Mouse (Mus musculus) lung, embryonic 16.5 days (tissue): Measurements from ENCODE around the gene Gm10203. TPM values are rescaled to one million over a fixed set of nuclear protein-coding genes. Genes with fewer than 3 reads are reported as not detected.
A peak's percentile ranks its signal among the peaks of the same experiment; 100 is the strongest.

ENCODE experiments used
- ATAC-seq: fragments of 200-750 bp; cut with Nextera tagmentation; 2 replicates; pipeline ENCODE4 v1.8.0; 2017; ENCODE audit warnings: low read depth, mild to moderate bottlenecking, moderate library complexity
- H3K27ac ChIP-seq: fragments of 300-500 bp; sonication (generic); 2 replicates; pipeline ENCODE4 v1.5.1; 2014; ENCODE audit warnings: mild to moderate bottlenecking, control low read depth, low read length
- H3K27me3 ChIP-seq: fragments of 300-500 bp; sonication (generic); 2 replicates; pipeline ENCODE4 v1.6.1; 2014; ENCODE audit warnings: low read depth, low read length, mixed read lengths; ENCODE audit not compliant: control insufficient read depth, insufficient read depth
- H3K36me3 ChIP-seq: fragments of 300-500 bp; sonication (generic); 2 replicates; pipeline ENCODE4 v1.6.1; 2014; ENCODE audit warnings: low read length; ENCODE audit not compliant: control insufficient read depth, insufficient read depth
- H3K4me1 ChIP-seq: fragments of 300-500 bp; sonication (generic); replicated peaks from 2 replicates; pipeline ENCODE4 v1.6.1; 2014; ENCODE audit warnings: low read length, mixed read lengths; ENCODE audit not compliant: control insufficient read depth, insufficient read depth
- H3K4me2 ChIP-seq: fragments of 300-500 bp; sonication (generic); 2 replicates; pipeline ENCODE4 v1.6.1; 2014; ENCODE audit warnings: low read depth, low read length, control low read depth
- H3K4me3 ChIP-seq: fragments of 300-500 bp; sonication (generic); 2 replicates; pipeline ENCODE4 v1.5.1; 2014; ENCODE audit warnings: mild to moderate bottlenecking, low read length, control low read depth
- H3K9ac ChIP-seq: fragments of 300-500 bp; sonication (generic); 2 replicates; pipeline ENCODE4 v1.6.1; 2014; ENCODE audit warnings: low read length, control low read depth
- H3K9me3 ChIP-seq: fragments of 300-500 bp; sonication (generic); 2 replicates; pipeline ENCODE4 v1.6.1; 2016; ENCODE audit warnings: low read length; ENCODE audit not compliant: control insufficient read depth
- WGBS: fragments of 180-500 bp; shearing (Covaris S2); extraction: QIAGEN DNeasy Blood & Tissue Kit; methylation state at CpG from one replicate; pipeline ENCODE4 v1.1.7; 2014; 5-methylcytosine and 5-hydroxymethylcytosine counted together
- polyA plus RNA-seq: library from polyadenylated mRNA; unstranded; fragments of >200 nt; fragmentation: Nextera tagmentation; extraction: Ambion mirVana; gene quantifications from 2 replicates; pipeline ENCODE4 v1.2.1, GENCODE M21; 2015

Gene Gm10203
- polyA plus RNA-seq, 1 experiment from 2014 or later, result not detected

GRCm38 (mm10) chr6:149101076-149101942 lies 28.7 kb upstream of the Gm10203 start, which contains the start of gene Dennd5b:
Dennd5b (minus strand) TSS chr6:149101680.
- H3K9me3 ChIP-seq, result no peaks in the 10 kb centered on the region
- peak within 1 kb of the TSS; percentile 85 for H3K4me2 ChIP-seq
- ATAC-seq, result peak; percentile 97
- no peaks in the 10 kb centered on the region for H3K36me3 ChIP-seq
- H3K27ac ChIP-seq, result peak within 1 kb of the TSS; percentile 78
- H3K9ac ChIP-seq, result peak within 1 kb of the TSS; percentile 93
- peak within 1 kb of the TSS; percentile 89 for H3K4me3 ChIP-seq
- no peaks in the 10 kb centered on the region for H3K27me3 ChIP-seq
- peaks cover 3% of the 10 kb centered on the region; the same call in 1 of the 2 replicates for H3K4me1 ChIP-seq
- under 1% methylated on average over 99 of the region's 124 CpGs for WGBS

GRCm38 (mm10) chr6:149101943-149102243 lies 28.1 kb upstream of the Gm10203 start:
- H3K27me3 ChIP-seq, result no peaks in the 10 kb centered on the region
- WGBS, result 10% methylated on average over 7 of the region's 7 CpGs
- no peaks in the 10 kb centered on the region for H3K36me3 ChIP-seq
- H3K4me1 ChIP-seq, result peaks cover 3% of the 10 kb centered on the region; the same call in 1 of the 2 replicates
- H3K4me3 ChIP-seq, result peak overlapping the region; percentile 89
- H3K4me2 ChIP-seq, result peak overlapping the region; percentile 85
- peak overlapping the region; percentile 93 for H3K9ac ChIP-seq
- peak overlapping the region; percentile 78; the same call in 1 of the 2 replicates for H3K27ac ChIP-seq
- H3K9me3 ChIP-seq, result no peaks in the 10 kb centered on the region
- no peak for ATAC-seq

GRCm38 (mm10) chr6:149103451-149103850 lies 26.5 kb upstream of the Gm10203 start:
- H3K4me3 ChIP-seq, result no peak overlapping the region
- H3K27ac ChIP-seq, result no peak overlapping the region
- no peak for ATAC-seq
- peaks cover 3% of the 10 kb centered on the region; the same call in 1 of the 2 replicates for H3K4me1 ChIP-seq
- WGBS, result 74% methylated on average over 1 of the region's 1 CpGs
- H3K27me3 ChIP-seq, result no peaks in the 10 kb centered on the region
- H3K36me3 ChIP-seq, result no peaks in the 10 kb centered on the region
- no peaks in the 10 kb centered on the region for H3K9me3 ChIP-seq
- H3K4me2 ChIP-seq, result no peak overlapping the region
- no peak overlapping the region for H3K9ac ChIP-seq

GRCm38 (mm10) chr6:149107615-149108014 lies 22.4 kb upstream of the Gm10203 start:
- ATAC-seq, result no peak
- H3K4me2 ChIP-seq, result no peak overlapping the region
- no peak overlapping the region for H3K4me3 ChIP-seq
- H3K27ac ChIP-seq, result no peak overlapping the region
- H3K36me3 ChIP-seq, result no peaks in the 10 kb centered on the region
- no peaks in the 10 kb centered on the region for H3K4me1 ChIP-seq
- H3K27me3 ChIP-seq, result no peaks in the 10 kb centered on the region
- H3K9me3 ChIP-seq, result no peaks in the 10 kb centered on the region
- 69% methylated on average over 3 of the region's 3 CpGs for WGBS
- no peak overlapping the region for H3K9ac ChIP-seq

- no peaks in the 10 kb centered on the region for H3K9me3 ChIP-seq
- H3K4me1 ChIP-seq, result no peaks in the 10 kb centered on the region
- H3K27ac ChIP-seq, result no peak overlapping the region
- no peak overlapping the region for H3K4me3 ChIP-seq
- WGBS, result 77% methylated on average over 2 of the region's 2 CpGs
- H3K27me3 ChIP-seq, result no peaks in the 10 kb centered on the region
- no peak overlapping the region for H3K4me2 ChIP-seq
- no peak overlapping the region for H3K9ac ChIP-seq
- ATAC-seq, result no peak
- no peaks in the 10 kb centered on the region for H3K36me3 ChIP-seq
Observed at GRCm38 (mm10) chr6:149108909-149109308, 21.1 kb upstream of the Gm10203 start.

GRCm38 (mm10) chr6:149116992-149117391 lies 13.0 kb upstream of the Gm10203 start:
- no peak overlapping the region for H3K4me2 ChIP-seq
- ATAC-seq, result no peak
- no peak overlapping the region for H3K27ac ChIP-seq

GRCm38 (mm10) chr6:149118935-149119334 lies 11.0 kb upstream of the Gm10203 start:
- Histone ChIP-seq H3K27me3 (no peaks in the 10 kb centered on the region), H3K4me1 (no peaks in the 10 kb centered on the region), H3K27ac (no peak overlapping the region), H3K4me2 (no peak overlapping the region), H3K4me3 (no peak overlapping the region), H3K9me3 (no peaks in the 10 kb centered on the region), H3K36me3 (no peaks in the 10 kb centered on the region), H3K9ac (no peak overlapping the region)
- ATAC-seq, result no peak
- WGBS, result 36% methylated on average over 2 of the region's 2 CpGs

More at GRCm38 (mm10) chr6:149116992-149117391, 13.0 kb upstream of the Gm10203 start:
- Histone ChIP-seq H3K4me3 (no peak overlapping the region), H3K9me3 (no peaks in the 10 kb centered on the region), H3K9ac (no peak overlapping the region), H3K36me3 (no peaks in the 10 kb centered on the region), H3K4me1 (no peaks in the 10 kb centered on the region), H3K27me3 (no peaks in the 10 kb centered on the region)

- Histone ChIP-seq H3K4me3 (no peak overlapping the region), H3K4me1 (no peaks in the 10 kb centered on the region), H3K9ac (no peak overlapping the region), H3K4me2 (no peak overlapping the region), H3K27me3 (no peaks in the 10 kb centered on the region), H3K27ac (no peak overlapping the region), H3K36me3 (no peaks in the 10 kb centered on the region), H3K9me3 (no peaks in the 10 kb centered on the region)
- ATAC-seq, result no peak; the same call in 1 of the 2 replicates
- WGBS, result 9% methylated on average over 2 of the region's 2 CpGs
Observed at GRCm38 (mm10) chr6:149119853-149120252, 10.1 kb upstream of the Gm10203 start.

- Histone ChIP-seq H3K4me2 (no peak overlapping the region), H3K36me3 (no peaks in the 10 kb centered on the region), H3K4me1 (no peaks in the 10 kb centered on the region), H3K9me3 (no peaks in the 10 kb centered on the region), H3K4me3 (no peak overlapping the region), H3K27ac (no peak overlapping the region), H3K27me3 (no peaks in the 10 kb centered on the region), H3K9ac (no peak overlapping the region)
- no peak for ATAC-seq
- WGBS, result 81% methylated on average over 3 of the region's 3 CpGs
Observed at GRCm38 (mm10) chr6:149123042-149123441, 6.9 kb upstream of the Gm10203 start.
